Mouse (Mus musculus) midbrain, embryonic 11.5 days (tissue): ENCODE data around the gene Dot1l. TPM values are rescaled to one million over a fixed set of nuclear protein-coding genes. Genes with fewer than 3 reads are reported as not detected.
"Not testable (repeated sequence)": the region's sequence is repeated elsewhere in the genome, so short reads cannot be mapped to it uniquely, and the experiment has no call there.

Experiments used
- ATAC-seq: fragments of 200-750 bp; cut with Nextera tagmentation; 2 replicates; pipeline ENCODE4 v1.8.0; 2017; ENCODE audit warnings: moderate TSS enrichment, moderate library complexity; ENCODE audit not compliant: low FRiP score
- DNase-seq: peaks from one replicate; pipeline ENCODE4 v3.0.0; 2015; ENCODE audit warnings: low spot score; ENCODE audit errors: missing footprints
- H3K27ac ChIP-seq: fragments of 300-500 bp; sonication (generic); 2 replicates; pipeline ENCODE4 v1.5.1; 2014; ENCODE audit warnings: low read depth, low read length
- H3K27me3 ChIP-seq: fragments of 300-500 bp; sonication (generic); 2 replicates; pipeline ENCODE4 v1.6.1; 2014; ENCODE audit warnings: mild to moderate bottlenecking, low read length, moderate library complexity, mixed read lengths; ENCODE audit not compliant: control insufficient read depth, insufficient read depth
- H3K36me3 ChIP-seq: fragments of 300-500 bp; sonication (generic); 2 replicates; pipeline ENCODE4 v1.6.1; 2014; ENCODE audit warnings: mild to moderate bottlenecking, low read length, moderate library complexity, mixed read lengths; ENCODE audit not compliant: control insufficient read depth, insufficient read depth
- H3K4me1 ChIP-seq: fragments of 300-500 bp; sonication (generic); 2 replicates; pipeline ENCODE4 v1.6.1; 2014; ENCODE audit warnings: low read length; ENCODE audit not compliant: control insufficient read depth, insufficient read depth
- H3K4me2 ChIP-seq: fragments of 300-500 bp; sonication (generic); 2 replicates; pipeline ENCODE4 v1.6.1; 2014; ENCODE audit warnings: mild to moderate bottlenecking, moderate library complexity
- H3K4me3 ChIP-seq: fragments of 300-500 bp; sonication (generic); 2 replicates; pipeline ENCODE4 v1.5.1; 2014; ENCODE audit warnings: low read depth, low read length
- H3K9ac ChIP-seq: fragments of 300-500 bp; sonication (generic); 2 replicates; pipeline ENCODE4 v1.6.1; 2014; ENCODE audit warnings: low read length
- H3K9me3 ChIP-seq: fragments of 300-500 bp; sonication (generic); 2 replicates; pipeline ENCODE4 v1.6.1; 2016; ENCODE audit warnings: low read length; ENCODE audit not compliant: control insufficient read depth
- WGBS: fragments of 180-500 bp; shearing (Covaris S2); extraction: QIAGEN DNeasy Blood & Tissue Kit; methylation state at CpG from one replicate; pipeline ENCODE4 v1.1.7; 2014; 5-methylcytosine and 5-hydroxymethylcytosine counted together
- polyA plus RNA-seq: library from polyadenylated mRNA; unstranded; fragments of >200 nt; fragmentation: Nextera tagmentation; extraction: Ambion mirVana; gene quantifications from 2 replicates; pipeline ENCODE4 v1.2.1, GENCODE M21; 2014

Dot1l gene
- polyA plus RNA-seq, 1 experiment from 2014 or later = 18.8 TPM

DNA sequence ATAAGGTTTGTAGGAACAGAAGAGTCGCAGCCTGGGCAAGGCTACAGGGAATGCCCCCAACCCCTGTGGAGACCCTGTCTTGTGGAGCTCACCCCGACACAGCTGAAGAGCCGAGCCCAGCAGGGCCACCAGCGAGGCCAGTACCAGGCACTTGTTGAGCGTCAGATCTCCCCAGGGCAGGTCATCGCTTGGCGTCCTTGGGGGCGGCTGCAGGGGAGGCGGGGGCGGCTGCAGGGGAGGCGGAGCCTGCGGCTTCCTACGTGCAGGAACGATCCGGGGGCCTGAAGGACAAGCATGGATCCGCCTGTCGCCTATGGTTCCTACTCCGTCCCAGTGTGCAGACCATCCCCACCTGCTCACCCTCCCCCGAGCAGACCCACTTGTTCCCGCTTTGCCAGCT is 55.1 kb downstream of the Dot1l start:
- Histone ChIP-seq H3K36me3 (no peaks in the 10 kb centered on the region), H3K27me3 (peaks cover 30% of the 10 kb centered on the region), H3K9ac (no peak overlapping the region), H3K27ac (no peak overlapping the region), H3K4me3 (no peak overlapping the region), H3K4me2 (no peak overlapping the region), H3K4me1 (peaks cover 25% of the 10 kb centered on the region), H3K9me3 (no peaks in the 10 kb centered on the region)
- ATAC-seq (no peak), DNase-seq (no peak)
- WGBS = 8% methylated on average over 20 of the region's 20 CpGs

DNA sequence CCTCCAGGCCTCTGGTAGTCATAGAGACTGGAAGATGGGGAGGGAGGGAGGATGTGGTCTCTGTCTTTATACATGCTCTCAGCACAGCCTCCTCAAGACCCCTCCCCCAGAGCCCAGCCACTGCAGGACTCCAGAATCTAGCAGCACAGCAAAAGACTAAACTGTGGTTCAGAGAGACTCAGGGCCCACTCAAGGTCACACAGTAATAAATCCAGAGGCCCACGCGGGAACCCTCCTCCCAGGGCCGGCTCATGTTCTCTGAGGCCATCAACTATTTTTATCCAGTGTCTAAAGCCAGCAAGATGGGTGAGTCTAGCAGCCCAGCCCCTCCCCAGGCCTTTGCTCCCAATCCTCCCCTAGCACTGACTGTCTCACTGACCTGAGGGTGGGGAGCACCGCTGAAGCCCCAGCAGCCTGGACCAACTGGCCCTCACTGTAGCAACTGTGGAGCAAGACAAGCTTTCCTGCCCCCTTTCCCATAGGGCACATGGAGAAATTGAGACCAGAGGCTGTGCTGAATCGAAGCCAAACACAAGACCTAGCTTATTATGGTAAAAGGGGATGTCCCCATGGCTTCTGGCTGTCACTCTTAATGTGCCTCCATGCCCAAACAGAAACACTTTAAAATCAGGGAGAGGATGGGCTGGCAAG is 57.5 kb downstream of the Dot1l start:
- H3K27me3 ChIP-seq = peaks cover 23% of the 10 kb centered on the region
- DNase-seq = no peak
- no peaks in the 10 kb centered on the region for H3K9me3 ChIP-seq
- no peak overlapping the region for H3K4me3 ChIP-seq
- no peaks in the 10 kb centered on the region for H3K36me3 ChIP-seq
- H3K27ac ChIP-seq = no peak overlapping the region
- peaks cover 15% of the 10 kb centered on the region for H3K4me1 ChIP-seq
- H3K4me2 ChIP-seq = no peak overlapping the region
- H3K9ac ChIP-seq = no peak overlapping the region
- ATAC-seq = no peak
- WGBS = 69% methylated on average over 5 of the region's 5 CpGs

DNA sequence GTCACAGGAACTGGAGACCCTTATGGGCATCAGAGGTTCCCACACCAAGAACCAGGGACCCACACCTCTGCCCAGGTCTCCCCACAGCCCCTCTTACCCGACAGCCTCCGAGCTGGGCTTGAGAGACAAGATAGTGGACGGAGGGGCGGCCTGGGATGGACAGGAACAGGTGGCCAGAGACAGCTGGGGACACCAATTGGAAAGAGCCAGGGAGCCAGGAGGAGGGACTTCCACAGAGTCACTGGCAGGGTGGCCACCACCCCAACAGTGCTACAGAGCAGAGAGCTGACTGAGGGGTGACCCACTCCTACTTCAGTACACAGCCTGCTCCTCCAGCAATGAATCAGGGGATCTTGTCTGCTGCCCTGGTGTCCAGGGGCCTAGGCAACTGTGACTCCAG is 58.4 kb downstream of the Dot1l start, which contains the start of gene Jsrp1:
TSS of gene Jsrp1 (minus strand) at position 133 of the 400 bp plus-strand sequence.
- Histone ChIP-seq H3K27me3 (peaks cover 16% of the 10 kb centered on the region), H3K4me1 (peaks cover 7% of the 10 kb centered on the region), H3K27ac (no peak within 1 kb of the TSS), H3K4me3 (no peak within 1 kb of the TSS), H3K4me2 (no peak within 1 kb of the TSS), H3K9ac (no peak within 1 kb of the TSS), H3K9me3 (no peaks in the 10 kb centered on the region), H3K36me3 (no peaks in the 10 kb centered on the region)
- no peak for ATAC-seq
- 79% methylated on average over 4 of the region's 4 CpGs for WGBS
- no peak for DNase-seq

DNA sequence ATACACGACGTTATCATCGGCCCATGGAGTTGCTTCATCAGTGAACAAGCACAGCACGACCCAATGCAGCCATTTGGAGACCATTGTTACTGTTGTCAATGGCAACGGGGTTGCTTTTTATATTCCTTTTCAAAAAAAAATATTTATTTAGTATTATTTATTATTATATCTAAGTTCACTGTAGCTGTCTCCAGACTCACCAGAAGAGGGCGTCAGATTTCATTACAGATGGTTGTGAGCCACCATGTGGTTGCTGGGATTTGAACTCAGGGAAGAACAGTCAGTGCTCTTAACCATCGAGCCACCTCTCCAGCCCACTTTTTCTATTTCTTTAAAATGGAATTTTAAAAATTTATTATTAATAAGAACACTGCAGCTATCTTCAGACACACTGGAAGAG is 59.8 kb downstream of the Dot1l start:
- Histone ChIP-seq H3K4me2 (no peak overlapping the region), H3K36me3 (no peaks in the 10 kb centered on the region), H3K9ac (no peak overlapping the region), H3K27ac (no peak overlapping the region), H3K9me3 (no peaks in the 10 kb centered on the region), H3K4me3 (no peak overlapping the region), H3K4me1 (no peaks in the 10 kb centered on the region), H3K27me3 (peaks cover 5% of the 10 kb centered on the region; the same call in 1 of the 2 replicates)
- no peak for ATAC-seq
- WGBS = 73% methylated on average over 7 of the region's 7 CpGs
- DNase-seq = no peak

DNA sequence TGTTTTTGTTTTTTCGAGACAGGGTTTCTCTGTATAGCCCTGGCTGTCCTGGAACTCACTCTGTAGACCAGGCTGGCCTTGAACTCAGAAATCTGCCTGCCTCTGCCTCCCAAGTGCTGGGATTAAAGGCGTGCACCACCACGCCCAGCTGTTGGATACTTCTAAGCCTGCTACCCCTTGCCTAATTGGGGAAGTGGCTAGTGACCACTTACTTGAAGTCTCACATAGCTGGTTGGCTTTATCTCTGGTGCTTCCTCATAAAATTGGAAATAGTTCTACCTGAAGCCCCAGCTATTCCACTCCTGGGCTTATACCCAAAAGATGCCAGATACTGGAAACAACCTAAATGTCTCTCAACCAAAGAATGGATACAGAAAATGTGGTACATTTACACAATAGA is 61.3 kb downstream of the Dot1l start:
- H3K4me3 ChIP-seq, H3K4me1 ChIP-seq, DNase-seq, H3K27me3 ChIP-seq, H3K27ac ChIP-seq, H3K9ac ChIP-seq, ATAC-seq, H3K36me3 ChIP-seq, H3K9me3 ChIP-seq, H3K4me2 ChIP-seq: not testable (repeated sequence)
- WGBS = 78% methylated on average over 3 of the region's 3 CpGs

DNA sequence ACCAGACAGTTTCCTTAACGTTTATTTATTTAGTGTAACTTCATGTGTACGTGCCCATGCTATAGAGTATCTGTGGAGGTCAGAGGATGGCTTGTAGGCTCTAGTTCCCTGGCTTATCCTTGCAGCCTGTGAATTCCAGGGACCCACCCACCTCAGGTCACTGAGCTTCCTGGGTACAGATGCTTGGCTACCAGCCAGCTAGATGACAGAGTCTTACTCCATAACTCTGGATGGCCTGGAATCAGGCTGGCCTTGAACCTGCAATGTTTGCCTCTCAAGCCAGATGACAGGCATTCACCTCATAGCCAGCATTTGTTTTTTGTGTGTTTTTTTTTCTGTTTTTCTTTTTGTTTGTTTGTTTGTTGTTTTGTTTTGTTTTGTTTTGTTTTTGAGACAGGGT is 62.2 kb downstream of the Dot1l start:
- no peak overlapping the region for H3K27ac ChIP-seq
- 70% methylated on average over 2 of the region's 2 CpGs for whole genome bisulfite sequencing

GRCm38 (mm10) chr10:80817955-80818354 is 62.9 kb downstream of the Dot1l start:
- not testable (repeated sequence) for H3K4me1 ChIP-seq, H3K36me3 ChIP-seq, H3K4me3 ChIP-seq, H3K27me3 ChIP-seq, ATAC-seq, H3K27ac ChIP-seq, H3K9ac ChIP-seq, DNase-seq, H3K9me3 ChIP-seq, H3K4me2 ChIP-seq
- WGBS = 83% methylated on average over 7 of the region's 7 CpGs

More for the DNA sequence above, 62.2 kb downstream of the Dot1l start:
- H3K4me3 ChIP-seq = no peak overlapping the region
- H3K27me3 ChIP-seq = no peaks in the 10 kb centered on the region
- H3K36me3 ChIP-seq = no peaks in the 10 kb centered on the region
- H3K9me3 ChIP-seq = no peaks in the 10 kb centered on the region
- no peaks in the 10 kb centered on the region for H3K4me1 ChIP-seq
- no peak overlapping the region for H3K9ac ChIP-seq
- ATAC-seq (no peak), DNase-seq (no peak)
- H3K4me2 ChIP-seq = no peak overlapping the region

DNA sequence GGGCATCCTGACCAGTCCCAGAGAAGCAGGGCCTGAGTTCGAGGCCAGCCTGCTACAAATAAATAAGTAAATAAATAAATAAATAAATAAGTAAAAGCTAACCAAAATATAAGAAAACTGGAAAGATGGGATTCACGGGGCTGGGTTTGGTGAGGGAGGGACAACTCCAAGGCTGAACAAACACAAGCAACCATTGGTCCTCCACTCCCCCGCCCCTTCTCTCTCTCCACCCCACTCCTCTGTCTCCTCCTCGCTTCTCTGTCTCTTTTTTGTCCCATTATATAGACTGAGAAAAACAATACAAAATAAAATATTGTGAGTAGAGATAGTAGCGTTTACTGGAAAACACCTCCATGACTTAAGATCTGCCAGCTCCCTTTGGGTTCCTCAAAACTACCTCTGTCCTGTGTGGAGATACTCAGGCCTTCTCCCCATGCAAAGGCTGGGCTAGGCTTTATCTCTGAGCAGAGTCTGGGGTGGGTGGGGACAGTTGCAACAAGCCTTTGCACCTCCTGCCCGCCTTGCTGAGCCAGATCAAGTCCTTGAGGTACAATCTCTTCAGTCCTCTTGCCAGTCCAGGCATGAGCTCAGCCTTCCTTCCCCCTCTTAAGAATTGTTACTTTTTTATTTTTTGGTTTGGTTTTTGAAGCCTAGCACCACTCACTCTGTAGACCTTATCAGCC is 63.7 kb downstream of the Dot1l start:
- no peak overlapping the region for H3K4me2 ChIP-seq
- no peaks in the 10 kb centered on the region for H3K4me1 ChIP-seq
- no peak overlapping the region for H3K4me3 ChIP-seq
- ATAC-seq = no peak
- no peaks in the 10 kb centered on the region for H3K9me3 ChIP-seq
- H3K27ac ChIP-seq = no peak overlapping the region
- no peaks in the 10 kb centered on the region for H3K36me3 ChIP-seq
- no peak for DNase-seq
- no peaks in the 10 kb centered on the region for H3K27me3 ChIP-seq
- H3K9ac ChIP-seq = no peak overlapping the region
- WGBS = 60% methylated on average over 6 of the region's 6 CpGs

DNA sequence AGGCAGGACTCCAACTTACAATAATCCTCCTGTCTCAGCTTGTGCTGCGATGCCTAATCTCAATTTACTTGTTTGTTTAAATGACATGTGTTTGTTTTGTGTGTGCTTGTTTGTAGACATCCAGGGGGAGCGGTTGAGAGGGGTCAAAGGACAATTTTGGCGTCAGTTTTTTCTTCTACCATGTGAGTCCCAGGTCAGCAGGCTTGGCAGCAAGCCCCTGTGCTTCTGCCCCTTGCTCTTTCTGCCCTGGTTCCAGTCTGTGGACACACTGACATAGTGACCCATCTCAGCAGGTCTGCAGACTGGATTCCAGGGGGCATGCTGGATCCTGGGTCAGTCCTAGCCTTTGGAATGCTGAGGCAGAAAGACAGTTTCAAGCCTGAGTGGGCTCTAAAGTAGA is 64.4 kb downstream of the Dot1l start:
- no peaks in the 10 kb centered on the region for H3K4me1 ChIP-seq
- H3K36me3 ChIP-seq = no peaks in the 10 kb centered on the region
- H3K9ac ChIP-seq = no peak overlapping the region
- no peak for ATAC-seq
- H3K4me3 ChIP-seq = no peak overlapping the region
- DNase-seq = no peak
- no peaks in the 10 kb centered on the region for H3K27me3 ChIP-seq
- H3K27ac ChIP-seq = no peak overlapping the region
- H3K9me3 ChIP-seq = no peaks in the 10 kb centered on the region
- WGBS = 55% methylated on average over 3 of the region's 3 CpGs
- H3K4me2 ChIP-seq = no peak overlapping the region
